Mouse (Mus musculus) forebrain, embryonic 11.5 days (tissue): ENCODE data around the gene Pipox. TPM values are rescaled to one million over a fixed set of nuclear protein-coding genes. Genes with fewer than 3 reads are reported as not detected.

Experiments
- ATAC-seq: fragments of 200-750 bp; cut with Nextera tagmentation; replicated peaks from 2 replicates; pipeline ENCODE4 v1.8.0; 2017; ENCODE audit warnings: moderate TSS enrichment; ENCODE audit not compliant: low FRiP score
- DNase-seq: peaks from one replicate; pipeline ENCODE4 v3.0.0-alpha.2; 2017; ENCODE audit warnings: low spot score
- H3K27ac ChIP-seq: fragments of 300-500 bp; sonication (generic); 2 replicates; pipeline ENCODE4 v1.5.1; 2014; ENCODE audit warnings: low read depth, low read length
- H3K27me3 ChIP-seq: fragments of 300-500 bp; sonication (generic); 2 replicates; pipeline ENCODE4 v1.6.1; 2014; ENCODE audit warnings: mild to moderate bottlenecking, low read length, mixed read lengths; ENCODE audit not compliant: control insufficient read depth, insufficient read depth
- H3K36me3 ChIP-seq: fragments of 300-500 bp; sonication (generic); 2 replicates; pipeline ENCODE4 v1.6.1; 2014; ENCODE audit warnings: mild to moderate bottlenecking, low read length, moderate library complexity, mixed read lengths; ENCODE audit not compliant: control insufficient read depth, insufficient read depth
- H3K4me1 ChIP-seq: fragments of 300-500 bp; sonication (generic); replicated peaks from 2 replicates; pipeline ENCODE4 v1.6.1; 2014; ENCODE audit warnings: low read length, mixed read lengths; ENCODE audit not compliant: control insufficient read depth, insufficient read depth
- H3K4me2 ChIP-seq: fragments of 300-500 bp; sonication (generic); 2 replicates; pipeline ENCODE4 v1.6.1; 2014; ENCODE audit warnings: low read depth, mild to moderate bottlenecking, low read length, moderate library complexity, mixed read lengths; ENCODE audit not compliant: severe bottlenecking
- H3K4me3 ChIP-seq: fragments of 300-500 bp; sonication (generic); 2 replicates; pipeline ENCODE4 v1.5.1; 2014; ENCODE audit warnings: low read depth, low read length
- H3K9ac ChIP-seq: fragments of 300-500 bp; sonication (generic); 2 replicates; pipeline ENCODE4 v1.6.1; 2014; ENCODE audit warnings: low read length
- H3K9me3 ChIP-seq: fragments of 300-500 bp; sonication (generic); 2 replicates; pipeline ENCODE4 v1.6.1; 2016; ENCODE audit warnings: low read length, mixed read lengths; ENCODE audit not compliant: control insufficient read depth
- WGBS: fragments of 180-500 bp; shearing (Covaris S2); extraction: QIAGEN DNeasy Blood & Tissue Kit; methylation state at CpG from one replicate; pipeline ENCODE4 v1.1.7; 2014; 5-methylcytosine and 5-hydroxymethylcytosine counted together
- polyA plus RNA-seq: library from polyadenylated mRNA; unstranded; fragments of >200 nt; fragmentation: Nextera tagmentation; extraction: Ambion mirVana; gene quantifications from 2 replicates; pipeline ENCODE4 v1.2.1, GENCODE M21; 2014

Pipox gene
- polyA plus RNA-seq, 1 experiment from 2014 or later, result 13.6 TPM

DNA sequence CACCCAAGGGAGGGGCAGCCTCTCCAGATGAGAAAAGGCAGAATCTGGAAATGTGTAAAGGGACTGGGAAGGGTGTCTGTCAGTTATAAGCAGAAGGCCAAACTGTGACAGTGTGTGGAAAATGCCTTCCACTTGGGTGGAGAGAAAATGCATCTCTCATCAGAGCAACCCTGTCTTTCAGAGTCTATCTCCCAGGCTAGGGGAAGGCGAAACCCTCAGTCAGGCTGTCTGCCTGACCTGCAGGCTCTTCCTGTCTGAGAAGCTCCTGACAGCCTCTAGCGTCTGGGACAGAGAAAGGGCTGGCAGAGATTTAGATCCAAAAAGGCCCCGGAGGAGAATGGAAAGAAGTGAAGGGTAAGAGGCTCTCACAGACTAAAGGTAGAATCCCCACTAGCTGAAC, 9.9 kb upstream of the Pipox start:
- Histone ChIP-seq H3K4me1 (peaks cover 12% of the 10 kb centered on the region), H3K36me3 (no peaks in the 10 kb centered on the region), H3K27ac (no peak overlapping the region), H3K27me3 (no peaks in the 10 kb centered on the region; the same call in 1 of the 2 replicates), H3K4me3 (no peak overlapping the region), H3K9me3 (no peaks in the 10 kb centered on the region), H3K9ac (no peak overlapping the region), H3K4me2 (no peak overlapping the region)
- 32% methylated on average over 3 of the region's 3 CpGs for WGBS
- DNase-seq (no peak), ATAC-seq (no peak)

DNA sequence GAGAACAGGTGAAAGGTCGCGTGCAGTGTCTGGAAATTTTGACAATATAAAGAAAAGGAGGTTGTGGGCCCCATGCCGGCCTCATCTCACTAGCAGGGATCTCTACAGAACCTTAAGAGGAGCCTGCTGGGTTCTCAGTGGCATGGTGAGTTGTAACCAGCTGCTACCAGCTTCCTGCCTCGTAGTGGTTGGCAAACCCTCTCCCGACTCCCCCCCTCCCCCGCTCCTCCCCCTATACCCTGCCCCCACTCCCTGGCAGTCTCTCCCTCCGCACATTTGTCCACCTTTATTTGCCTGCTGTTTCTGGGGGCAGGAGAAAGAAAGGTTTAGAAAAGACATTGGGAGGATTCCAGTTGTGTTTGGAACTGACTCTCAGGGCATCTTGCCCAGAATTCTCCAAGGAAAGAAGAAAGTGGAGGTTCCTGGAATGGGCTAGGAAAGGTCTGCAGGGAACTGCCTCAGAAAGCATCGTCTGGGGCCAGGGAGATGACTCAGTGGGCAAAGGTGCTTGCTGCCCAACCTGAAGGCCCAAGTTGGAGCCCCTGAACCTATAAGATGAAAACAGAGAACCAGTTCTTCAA, 8.0 kb upstream of the Pipox start:
- no peak overlapping the region for H3K9ac ChIP-seq
- ATAC-seq (no peak), DNase-seq (no peak)
- H3K27ac ChIP-seq, result no peak overlapping the region
- peaks cover 21% of the 10 kb centered on the region for H3K4me1 ChIP-seq
- WGBS, result 40% methylated on average over 8 of the region's 8 CpGs
- no peak overlapping the region for H3K4me2 ChIP-seq
- H3K4me3 ChIP-seq, result no peak overlapping the region
- H3K36me3 ChIP-seq, result no peaks in the 10 kb centered on the region
- no peaks in the 10 kb centered on the region for H3K27me3 ChIP-seq
- H3K9me3 ChIP-seq, result no peaks in the 10 kb centered on the region

- no peak for ATAC-seq
- H3K4me3 ChIP-seq, result no peak overlapping the region
- no peak overlapping the region for H3K4me2 ChIP-seq
- DNase-seq, result no peak
- WGBS, result 55% methylated on average over 5 of the region's 5 CpGs
- no peak overlapping the region for H3K9ac ChIP-seq
- H3K4me1 ChIP-seq, result peaks cover 23% of the 10 kb centered on the region
- H3K9me3 ChIP-seq, result no peaks in the 10 kb centered on the region
- no peaks in the 10 kb centered on the region for H3K27me3 ChIP-seq
- H3K27ac ChIP-seq, result no peak overlapping the region
- H3K36me3 ChIP-seq, result no peaks in the 10 kb centered on the region
Observed at GRCm38 (mm10) chr11:77901366-77901765, 7.5 kb upstream of the Pipox start.

DNA sequence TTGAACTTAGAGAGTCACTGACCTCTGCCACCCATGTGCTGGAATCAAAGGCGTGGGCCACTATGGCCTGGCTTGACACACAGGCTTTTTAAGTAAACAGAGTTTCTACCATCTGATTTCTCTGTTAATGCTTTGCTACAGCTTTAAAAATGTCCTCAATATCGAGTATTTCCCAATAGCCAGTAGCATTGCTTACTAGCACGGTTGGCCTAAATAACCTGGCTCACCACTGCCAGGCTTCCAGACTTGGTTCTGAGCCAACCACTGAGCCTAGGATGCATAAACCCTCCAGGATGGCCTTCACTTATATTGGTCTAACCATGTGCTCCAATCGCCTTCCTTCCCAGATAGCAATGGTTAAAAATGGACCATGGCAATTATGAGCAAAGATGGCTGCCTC, 6.8 kb upstream of the Pipox start:
- Histone ChIP-seq H3K27ac (no peak overlapping the region), H3K4me3 (no peak overlapping the region), H3K36me3 (no peaks in the 10 kb centered on the region), H3K9ac (no peak overlapping the region), H3K4me1 (peaks cover 24% of the 10 kb centered on the region), H3K4me2 (no peak overlapping the region), H3K9me3 (no peaks in the 10 kb centered on the region), H3K27me3 (no peaks in the 10 kb centered on the region)
- WGBS, result 88% methylated on average over 4 of the region's 4 CpGs
- no peak for ATAC-seq
- DNase-seq, result no peak

DNA sequence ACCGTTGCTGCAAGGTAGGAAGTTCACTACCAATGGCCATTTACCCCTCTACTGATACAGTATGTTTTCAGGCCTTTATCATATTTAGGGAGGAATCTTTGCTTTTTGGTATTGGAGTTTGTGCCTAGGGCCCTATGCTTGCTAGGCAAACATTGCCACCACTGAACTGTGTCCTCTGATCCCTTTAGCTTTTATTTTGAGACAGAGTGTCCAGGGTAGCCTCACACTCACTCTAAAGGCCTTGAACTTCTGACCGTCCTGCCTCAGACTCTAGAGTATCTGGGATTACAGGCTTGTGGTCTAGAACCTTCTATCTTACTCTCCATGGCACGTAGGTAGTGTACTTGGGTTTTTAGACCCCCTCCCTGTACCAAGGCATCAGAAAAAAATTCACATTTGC, 6.3 kb upstream of the Pipox start:
- Histone ChIP-seq H3K4me1 (peaks cover 24% of the 10 kb centered on the region), H3K9ac (no peak overlapping the region), H3K27me3 (no peaks in the 10 kb centered on the region), H3K4me2 (no peak overlapping the region), H3K36me3 (no peaks in the 10 kb centered on the region), H3K9me3 (no peaks in the 10 kb centered on the region), H3K4me3 (no peak overlapping the region), H3K27ac (no peak overlapping the region)
- ATAC-seq, result no peak
- WGBS, result 88% methylated on average over 3 of the region's 3 CpGs
- DNase-seq, result no peak

- Histone ChIP-seq H3K36me3 (no peaks in the 10 kb centered on the region), H3K27ac (peak overlapping the region; percentile 66), H3K4me1 (peaks cover 38% of the 10 kb centered on the region), H3K9me3 (no peaks in the 10 kb centered on the region), H3K27me3 (no peaks in the 10 kb centered on the region), H3K4me3 (peak overlapping the region; percentile 14; the same call in 1 of the 2 replicates), H3K9ac (peak overlapping the region; percentile 43), H3K4me2 (peak overlapping the region; percentile 44)
- no peak for ATAC-seq
- DNase-seq, result peak; percentile 61
- 8% methylated on average over 23 of the region's 23 CpGs for WGBS
Observed at GRCm38 (mm10) chr11:77896820-77897805, 3.2 kb upstream of the Pipox start.

GRCm38 (mm10) chr11:77896480-77896819, 2.6 kb upstream of the Pipox start:
- Histone ChIP-seq H3K4me3 (no peak overlapping the region), H3K9ac (peak overlapping the region; percentile 43; the same call in 1 of the 2 replicates), H3K4me1 (peaks cover 41% of the 10 kb centered on the region), H3K4me2 (peak overlapping the region; percentile 44), H3K9me3 (no peaks in the 10 kb centered on the region), H3K36me3 (no peaks in the 10 kb centered on the region), H3K27ac (peak overlapping the region; percentile 66), H3K27me3 (no peaks in the 10 kb centered on the region)
- ATAC-seq (no peak), DNase-seq (no peak)
- 21% methylated on average over 6 of the region's 6 CpGs for WGBS

GRCm38 (mm10) chr11:77896011-77896410, 2.1 kb upstream of the Pipox start:
- H3K9me3 ChIP-seq, result no peaks in the 10 kb centered on the region
- no peak for ATAC-seq
- H3K27ac ChIP-seq, result peak overlapping the region; percentile 66; the same call in 1 of the 2 replicates
- 82% methylated on average over 9 of the region's 9 CpGs for WGBS
- no peaks in the 10 kb centered on the region for H3K36me3 ChIP-seq
- peak overlapping the region; percentile 44; the same call in 1 of the 2 replicates for H3K4me2 ChIP-seq
- H3K4me3 ChIP-seq, result no peak overlapping the region
- peaks cover 41% of the 10 kb centered on the region for H3K4me1 ChIP-seq
- no peak overlapping the region for H3K9ac ChIP-seq
- H3K27me3 ChIP-seq, result no peaks in the 10 kb centered on the region
- no peak for DNase-seq
